Mouse (Mus musculus) B cell, adult 62 days (primary cell): ENCODE results near the gene Erlin1. TPM values are rescaled to one million over a fixed set of nuclear protein-coding genes. Genes with fewer than 3 reads are reported as not detected.

Source experiments
- total RNA-seq: library from RNA; stranded (reverse); gene quantifications from 4 replicates; pipeline ENCODE4 v1.2.4, GENCODE M21; 2023

Erlin1 gene
- 18.5 to 23.1 TPM (median 19.5 TPM) in 4 replicates for total RNA-seq

DNA sequence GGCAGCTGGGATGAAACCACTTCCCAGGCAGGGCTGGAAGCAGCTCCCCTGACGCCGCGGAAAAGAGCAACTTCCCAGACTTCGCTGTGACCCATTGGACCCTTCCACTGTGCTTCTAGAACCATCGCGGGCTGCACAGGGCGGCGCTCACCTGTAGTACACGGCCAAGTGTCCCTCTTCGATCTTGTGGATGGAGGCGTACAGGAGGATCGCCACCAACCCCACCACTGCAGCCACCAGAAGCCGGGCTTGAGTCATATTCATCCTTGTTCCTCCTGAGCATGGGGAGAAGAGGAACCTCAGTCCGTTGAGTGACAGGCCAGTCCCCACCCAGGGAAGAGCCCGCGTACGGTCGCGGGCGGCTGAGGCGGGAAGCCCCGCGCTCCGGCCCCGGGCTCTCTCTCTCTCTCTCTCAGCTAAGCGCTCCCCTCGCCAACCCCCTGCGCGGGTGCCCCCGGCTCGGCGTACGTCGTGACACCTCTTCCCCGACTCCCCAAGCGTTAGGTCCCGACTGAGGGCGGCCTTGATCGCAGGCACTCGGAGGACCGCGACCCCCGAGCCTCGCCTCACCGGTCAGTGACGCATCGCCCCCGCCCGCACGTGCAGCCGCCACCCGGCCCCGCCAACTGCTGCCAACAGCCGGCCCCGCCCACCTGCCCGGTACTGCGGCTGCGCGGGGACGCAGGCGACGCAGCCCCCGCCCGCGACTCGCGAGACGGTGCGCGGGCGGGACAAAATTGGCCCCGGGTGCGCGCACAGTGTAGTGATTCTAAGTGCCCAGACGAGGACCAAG lies at the start of gene Erlin1:
Gene Erlin1 (minus strand): TSS at position 665 of the 793 bp plus-strand sequence.

DNA sequence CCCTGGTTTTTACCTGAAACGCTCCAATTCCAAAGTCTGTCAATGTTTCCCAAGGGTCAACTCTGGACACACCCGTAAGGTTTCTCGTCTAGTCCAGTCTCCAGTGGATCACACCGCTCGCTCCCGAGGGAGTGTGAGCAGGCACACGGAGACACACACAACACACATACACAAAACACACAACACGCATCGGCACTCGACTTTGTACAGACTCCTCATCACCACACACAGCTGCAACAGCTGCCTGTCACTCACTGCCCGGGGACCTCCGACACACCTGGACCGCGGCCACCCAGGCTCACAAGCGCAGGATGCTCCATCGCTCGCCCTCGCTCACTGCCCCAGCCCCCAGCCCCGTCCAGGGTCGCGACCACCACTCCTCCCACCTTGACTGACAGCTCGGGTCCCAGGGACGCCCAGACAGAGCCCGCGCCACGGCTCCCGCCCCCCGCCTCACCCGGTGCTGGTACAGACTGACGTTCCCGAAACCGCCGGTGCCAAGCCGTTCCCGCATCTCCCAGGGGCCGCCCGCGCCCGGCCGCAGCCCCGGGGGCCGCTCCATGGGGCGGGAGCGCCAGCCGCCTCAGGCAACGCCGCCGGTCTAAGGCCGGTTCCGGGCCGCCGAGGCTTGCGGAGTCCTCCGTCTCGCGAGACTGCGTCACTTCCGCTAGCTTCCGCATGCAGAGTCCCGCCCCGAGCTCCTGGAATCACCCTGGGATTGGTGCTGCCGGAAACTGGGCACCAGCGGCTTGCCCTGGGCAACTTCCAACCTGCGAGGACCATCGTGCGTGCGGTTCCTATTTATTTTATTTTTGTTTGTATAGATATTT lies 37.5 kb upstream of the Erlin1 start, which contains the start of gene Chuk:
Gene Chuk (minus strand): TSS at position 650 of the 830 bp plus-strand sequence.

DNA sequence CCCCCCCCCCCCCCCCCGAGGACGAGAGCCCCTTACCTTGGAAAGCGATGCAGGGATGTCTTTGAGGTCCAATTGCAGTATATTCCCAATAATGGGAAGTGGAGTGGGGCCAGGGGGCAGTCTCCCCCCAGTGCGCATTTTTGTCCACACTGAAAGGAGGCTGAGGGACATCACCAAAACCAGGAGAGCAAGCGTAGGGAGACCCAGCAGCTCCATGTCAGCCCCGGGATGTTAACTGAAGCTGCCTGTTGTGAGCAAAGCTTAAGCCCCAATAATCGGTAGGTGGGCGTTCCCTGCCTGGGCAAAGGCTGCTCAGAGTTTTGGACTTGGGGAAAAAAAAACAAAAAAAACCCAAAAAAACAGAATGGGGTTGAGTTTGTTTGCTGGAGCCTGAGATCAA lies 40.6 kb downstream of the Erlin1 start, which contains the start of gene Cyp2c23:
Gene Cyp2c23 (minus strand): TSS at position 237 of the 400 bp plus-strand sequence.

DNA sequence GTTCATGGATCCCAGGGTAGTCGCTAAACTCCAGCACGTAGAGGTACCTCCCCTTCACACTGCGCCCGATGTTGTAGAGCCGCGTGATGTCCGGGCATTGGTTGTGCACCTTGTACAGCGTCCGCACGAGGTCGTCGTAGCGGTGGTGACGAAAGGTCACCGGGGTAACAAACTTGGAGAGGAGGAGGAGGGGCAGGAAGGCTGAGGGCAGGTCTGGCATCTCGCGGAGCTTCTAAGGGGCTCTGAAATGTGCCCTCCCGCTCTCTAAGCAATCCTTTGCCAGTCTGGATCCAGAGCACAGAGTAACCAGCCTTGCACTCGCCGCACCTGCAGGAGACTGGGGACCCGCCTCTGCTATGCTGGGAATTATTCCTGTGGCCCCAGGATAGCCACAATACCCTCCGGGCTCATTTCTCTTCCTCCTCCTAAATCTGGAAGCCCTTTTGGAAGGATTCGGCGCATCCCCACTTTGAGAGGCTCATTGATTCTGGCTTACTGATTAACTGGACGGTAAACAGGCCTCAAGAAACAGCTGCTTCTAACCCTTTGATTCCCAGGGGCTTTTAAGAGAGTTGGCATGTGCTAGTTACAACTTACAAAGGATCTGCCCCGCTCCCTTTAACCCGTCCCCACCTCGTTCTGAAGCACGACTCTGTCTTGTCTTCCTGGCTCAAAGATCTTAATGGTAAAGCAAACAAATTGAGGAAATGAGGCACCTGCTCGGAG lies 83.4 kb downstream of the Erlin1 start, which contains the start of gene Cpn1:
Gene Cpn1 (minus strand): TSS at position 488 of the 726 bp plus-strand sequence.

Other genes starting within 250 kb of the Erlin1 start
- gene Dnmbp, start 129.6 kb downstream of the Erlin1 start, total RNA-seq: 8.4 to 11.0 TPM (median 9.0 TPM) in 4 replicates
- gene Cpn1, start 83.2 kb downstream of the Erlin1 start, total RNA-seq: not detected in 4 replicates
- not detected in 4 replicates for gene Cyp2c23, start 40.6 kb downstream of the Erlin1 start, total RNA-seq
- 84.8 to 90.8 TPM (median 85.9 TPM) in 4 replicates for gene Chuk, start 37.7 kb upstream of the Erlin1 start, total RNA-seq
- 26.2 to 32.3 TPM (median 29.9 TPM) in 4 replicates for gene Cwf19l1, start 66.1 kb upstream of the Erlin1 start, total RNA-seq
- 84.5 to 97.8 TPM (median 87.2 TPM) in 4 replicates for gene Bloc1s2, start 76.7 kb upstream of the Erlin1 start, total RNA-seq
- gene Pkd2l1, start 122.7 kb upstream of the Erlin1 start, total RNA-seq: not detected in 4 replicates
- gene Scd3, start 133.5 kb upstream of the Erlin1 start, total RNA-seq: not detected in 4 replicates
- 39.1 to 42.5 TPM (median 39.8 TPM) in 4 replicates for gene Scd2, start 223.9 kb upstream of the Erlin1 start, total RNA-seq